Mouse (Mus musculus): ENCODE results near the gene Rbp7. TPM values are rescaled to one million over a fixed set of nuclear protein-coding genes. Genes with fewer than 3 reads are reported as not detected.

The Rbp7 gene
- not detected in 2 replicates for polyA plus RNA-seq (2014; fragmentation: Nextera tagmentation; extraction: Ambion mirVana)

GRCm38 (mm10) chr4:149454879-149455278 lies at the start of gene Rbp7:
Gene Rbp7, minus strand, starts transcription at chr4:149454978.
- H3K9me3 ChIP-seq (ENCODE audit: control insufficient read depth, low read length): no peaks in the 10 kb centered on the region
- H3K27me3 ChIP-seq (ENCODE audit: control insufficient read depth, insufficient read depth, low read length): no peaks in the 10 kb centered on the region
- no peak within 1 kb of the TSS for H3K4me2 ChIP-seq (ENCODE audit: low read depth)
- WGBS: 54% methylated on average over 8 of the region's 8 CpGs
- no peak within 1 kb of the TSS for H3K27ac ChIP-seq (ENCODE audit: low read depth, low read length)
- no peaks in the 10 kb centered on the region for H3K36me3 ChIP-seq (ENCODE audit: control insufficient read depth, insufficient read depth, low read length)
- H3K4me3 ChIP-seq (ENCODE audit: low read depth, low read length): no peak within 1 kb of the TSS
- no peak within 1 kb of the TSS for H3K9ac ChIP-seq (ENCODE audit: low read length)
- no peak for ATAC-seq (ENCODE audit: insufficient read depth, low FRiP score, low TSS enrichment)
- no peak for DNase-seq (ENCODE audit: low spot score)
- H3K4me1 ChIP-seq (ENCODE audit: control insufficient read depth, insufficient read depth, low read length): no peaks in the 10 kb centered on the region

- Histone ChIP-seq H3K27ac (ENCODE audit: low read depth, low read length) (no peak overlapping the region), H3K4me1 (ENCODE audit: control insufficient read depth, insufficient read depth, low read length) (no peaks in the 10 kb centered on the region), H3K9me3 (ENCODE audit: control insufficient read depth, low read length) (no peaks in the 10 kb centered on the region), H3K9ac (ENCODE audit: low read length) (no peak overlapping the region), H3K4me3 (ENCODE audit: low read depth, low read length) (no peak overlapping the region), H3K27me3 (ENCODE audit: control insufficient read depth, insufficient read depth, low read length) (no peaks in the 10 kb centered on the region), H3K36me3 (ENCODE audit: control insufficient read depth, insufficient read depth, low read length) (no peaks in the 10 kb centered on the region), H3K4me2 (ENCODE audit: low read depth) (no peak overlapping the region)
- 82% methylated on average over 5 of the region's 5 CpGs for WGBS
- DNase-seq (ENCODE audit: low spot score) (no peak), ATAC-seq (ENCODE audit: insufficient read depth, low FRiP score, low TSS enrichment) (no peak)
Observed at GRCm38 (mm10) chr4:149504363-149504762, 49.6 kb upstream of the Rbp7 start.

- Histone ChIP-seq H3K4me2 (ENCODE audit: low read depth) (no peak overlapping the region), H3K4me3 (ENCODE audit: low read depth, low read length) (no peak overlapping the region), H3K9me3 (ENCODE audit: control insufficient read depth, low read length) (no peaks in the 10 kb centered on the region), H3K9ac (ENCODE audit: low read length) (no peak overlapping the region), H3K27ac (ENCODE audit: low read depth, low read length) (no peak overlapping the region), H3K36me3 (ENCODE audit: control insufficient read depth, insufficient read depth, low read length) (peaks cover 6% of the 10 kb centered on the region; the same call in 1 of the 2 replicates), H3K27me3 (ENCODE audit: control insufficient read depth, insufficient read depth, low read length) (no peaks in the 10 kb centered on the region), H3K4me1 (ENCODE audit: control insufficient read depth, insufficient read depth, low read length) (0 out of 2 replicates have a peak, but pooled peaks cover 2% of the 10 kb centered on the region)
- no peak for ATAC-seq (ENCODE audit: insufficient read depth, low FRiP score, low TSS enrichment)
- DNase-seq (ENCODE audit: low spot score): no peak
- WGBS: 78% methylated on average over 5 of the region's 5 CpGs
Observed at GRCm38 (mm10) chr4:149499790-149500189, 45.0 kb upstream of the Rbp7 start.

GRCm38 (mm10) chr4:149498901-149499300 lies 44.1 kb upstream of the Rbp7 start:
- 93% methylated on average over 8 of the region's 8 CpGs for WGBS
- H3K4me1 ChIP-seq (ENCODE audit: control insufficient read depth, insufficient read depth, low read length): 0 out of 2 replicates have a peak, but pooled peaks cover 2% of the 10 kb centered on the region
- H3K36me3 ChIP-seq (ENCODE audit: control insufficient read depth, insufficient read depth, low read length): peaks cover 12% of the 10 kb centered on the region

GRCm38 (mm10) chr4:149496612-149497011 lies 41.8 kb upstream of the Rbp7 start:
- Histone ChIP-seq H3K27ac (ENCODE audit: low read depth, low read length) (peak overlapping the region; percentile 5; the same call in 1 of the 2 replicates), H3K27me3 (ENCODE audit: control insufficient read depth, insufficient read depth, low read length) (no peaks in the 10 kb centered on the region), H3K4me2 (ENCODE audit: low read depth) (no peak overlapping the region), H3K9ac (ENCODE audit: low read length) (no peak overlapping the region), H3K9me3 (ENCODE audit: control insufficient read depth, low read length) (no peaks in the 10 kb centered on the region), H3K36me3 (ENCODE audit: control insufficient read depth, insufficient read depth, low read length) (peaks cover 12% of the 10 kb centered on the region), H3K4me3 (ENCODE audit: low read depth, low read length) (no peak overlapping the region), H3K4me1 (ENCODE audit: control insufficient read depth, insufficient read depth, low read length) (0 out of 2 replicates have a peak, but pooled peaks cover 2% of the 10 kb centered on the region)
- DNase-seq (ENCODE audit: low spot score) (peak; percentile 63), ATAC-seq (ENCODE audit: insufficient read depth, low FRiP score, low TSS enrichment) (peak; percentile 71; the same call in 1 of the 2 replicates)
- 26% methylated on average over 2 of the region's 2 CpGs for WGBS

More at GRCm38 (mm10) chr4:149498901-149499300, 44.1 kb upstream of the Rbp7 start:
- no peak overlapping the region for H3K9ac ChIP-seq (ENCODE audit: low read length)
- no peaks in the 10 kb centered on the region for H3K9me3 ChIP-seq (ENCODE audit: control insufficient read depth, low read length)
- H3K27me3 ChIP-seq (ENCODE audit: control insufficient read depth, insufficient read depth, low read length): no peaks in the 10 kb centered on the region
- no peak overlapping the region for H3K4me2 ChIP-seq (ENCODE audit: low read depth)
- ATAC-seq (ENCODE audit: insufficient read depth, low FRiP score, low TSS enrichment) (no peak), DNase-seq (ENCODE audit: low spot score) (no peak)
- no peak overlapping the region for H3K4me3 ChIP-seq (ENCODE audit: low read depth, low read length)
- no peak overlapping the region for H3K27ac ChIP-seq (ENCODE audit: low read depth, low read length)

- Histone ChIP-seq H3K27ac (ENCODE audit: low read depth, low read length) (no peak overlapping the region), H3K36me3 (ENCODE audit: control insufficient read depth, insufficient read depth, low read length) (peaks cover 15% of the 10 kb centered on the region), H3K9me3 (ENCODE audit: control insufficient read depth, low read length) (no peaks in the 10 kb centered on the region), H3K9ac (ENCODE audit: low read length) (no peak overlapping the region), H3K4me1 (ENCODE audit: control insufficient read depth, insufficient read depth, low read length) (peaks cover 3% of the 10 kb centered on the region), H3K4me2 (ENCODE audit: low read depth) (no peak overlapping the region), H3K4me3 (ENCODE audit: low read depth, low read length) (no peak overlapping the region), H3K27me3 (ENCODE audit: control insufficient read depth, insufficient read depth, low read length) (no peaks in the 10 kb centered on the region)
- ATAC-seq (ENCODE audit: insufficient read depth, low FRiP score, low TSS enrichment) (no peak), DNase-seq (ENCODE audit: low spot score) (no peak)
- WGBS: 94% methylated on average over 3 of the region's 3 CpGs
Observed at GRCm38 (mm10) chr4:149491151-149491550, 36.4 kb upstream of the Rbp7 start.

GRCm38 (mm10) chr4:149489415-149490240 lies 34.9 kb upstream of the Rbp7 start:
- no peak for DNase-seq (ENCODE audit: low spot score)
- Histone ChIP-seq H3K4me2 (ENCODE audit: low read depth) (no peak overlapping the region), H3K36me3 (ENCODE audit: control insufficient read depth, insufficient read depth, low read length) (peaks cover 12% of the 10 kb centered on the region), H3K4me3 (ENCODE audit: low read depth, low read length) (no peak overlapping the region), H3K27ac (ENCODE audit: low read depth, low read length) (no peak overlapping the region), H3K27me3 (ENCODE audit: control insufficient read depth, insufficient read depth, low read length) (no peaks in the 10 kb centered on the region), H3K9me3 (ENCODE audit: control insufficient read depth, low read length) (no peaks in the 10 kb centered on the region), H3K4me1 (ENCODE audit: control insufficient read depth, insufficient read depth, low read length) (peaks cover 5% of the 10 kb centered on the region), H3K9ac (ENCODE audit: low read length) (no peak overlapping the region)
- WGBS: 97% methylated on average over 14 of the region's 14 CpGs
- no peak for ATAC-seq (ENCODE audit: insufficient read depth, low FRiP score, low TSS enrichment)

GRCm38 (mm10) chr4:149487729-149488128 lies 33.0 kb upstream of the Rbp7 start:
- no peak overlapping the region for H3K27ac ChIP-seq (ENCODE audit: low read depth, low read length)
- no peak overlapping the region for H3K4me3 ChIP-seq (ENCODE audit: low read depth, low read length)
- no peaks in the 10 kb centered on the region for H3K9me3 ChIP-seq (ENCODE audit: control insufficient read depth, low read length)
- H3K36me3 ChIP-seq (ENCODE audit: control insufficient read depth, insufficient read depth, low read length): peaks cover 8% of the 10 kb centered on the region; the same call in 1 of the 2 replicates
- H3K27me3 ChIP-seq (ENCODE audit: control insufficient read depth, insufficient read depth, low read length): no peaks in the 10 kb centered on the region
- H3K9ac ChIP-seq (ENCODE audit: low read length): no peak overlapping the region
- ATAC-seq (ENCODE audit: insufficient read depth, low FRiP score, low TSS enrichment) (no peak), DNase-seq (ENCODE audit: low spot score) (no peak)
- H3K4me1 ChIP-seq (ENCODE audit: control insufficient read depth, insufficient read depth, low read length): peaks cover 7% of the 10 kb centered on the region
- WGBS: 96% methylated on average over 12 of the region's 12 CpGs
- H3K4me2 ChIP-seq (ENCODE audit: low read depth): no peak overlapping the region

- 0% methylated on average over 10 of the region's 10 CpGs for WGBS
- DNase-seq (ENCODE audit: low spot score) (no peak), ATAC-seq (ENCODE audit: insufficient read depth, low FRiP score, low TSS enrichment) (peak; percentile 26; the same call in 1 of the 2 replicates)
- no peak overlapping the region for H3K27ac ChIP-seq (ENCODE audit: low read depth, low read length)
- H3K9me3 ChIP-seq (ENCODE audit: control insufficient read depth, low read length): no peaks in the 10 kb centered on the region
- H3K36me3 ChIP-seq (ENCODE audit: control insufficient read depth, insufficient read depth, low read length): peaks cover 8% of the 10 kb centered on the region; the same call in 1 of the 2 replicates
- H3K4me1 ChIP-seq (ENCODE audit: control insufficient read depth, insufficient read depth, low read length): peaks cover 7% of the 10 kb centered on the region
- H3K4me3 ChIP-seq (ENCODE audit: low read depth, low read length): peak overlapping the region; percentile 73
- H3K4me2 ChIP-seq (ENCODE audit: low read depth): peak overlapping the region; percentile 80
- peak overlapping the region; percentile 64 for H3K9ac ChIP-seq (ENCODE audit: low read length)
- H3K27me3 ChIP-seq (ENCODE audit: control insufficient read depth, insufficient read depth, low read length): no peaks in the 10 kb centered on the region
Observed at GRCm38 (mm10) chr4:149485825-149486206, 31.0 kb upstream of the Rbp7 start.

All from neural tube, embryonic 11.5 days (tissue).